Mouse (Mus musculus) heart, postnatal 25 days (tissue): ENCODE data around the gene Gm8653. TPM values are rescaled to one million over a fixed set of nuclear protein-coding genes. Genes with fewer than 3 reads are reported as not detected.
"Not testable (repeated sequence)": the region's sequence is repeated elsewhere in the genome, so short reads cannot be mapped to it uniquely, and the experiment has no call there.

Source experiments
- DNase-seq: peaks from one replicate; pipeline ENCODE4 v3.0.0; 2022; ENCODE audit warnings: low spot score
- intact Hi-C: fragments of 180-260 bp; cut with DNase I; formaldehyde crosslinking; loops from one replicate; pipeline ENCODE4 v1.15.1; 2025
- total RNA-seq, 2 experiments: library from RNA; stranded (reverse); gene quantifications; 2 replicates each; pipeline ENCODE4 v1.2.3; 2021

Gene Gm8653
- not detected for total RNA-seq

- DNase-seq, intact Hi-C loops: not testable (repeated sequence)
Observed at GRCm38 (mm10) chr7:22201164-22201563, at the start of gene Gm8653. Gene Gm8653 (minus strand): TSS chr7:22201264.

- intact Hi-C loops: not testable (repeated sequence)
Observed at GRCm38 (mm10) chr7:22229384-22229783, 28.3 kb upstream of the Gm8653 start, which contains the start of gene Gm8453. Gene Gm8453 (minus strand): TSS chr7:22229484.

GRCm38 (mm10) chr7:22189077-22189476 is 12.0 kb downstream of the Gm8653 start, which contains the start of gene Vmn1r143:
Gene Vmn1r143 (plus strand): TSS chr7:22189377.
- intact Hi-C loops: not testable (repeated sequence)

More at GRCm38 (mm10) chr7:22229384-22229783, 28.3 kb upstream of the Gm8653 start, which contains the start of gene Gm8453:
- DNase-seq: not testable (repeated sequence)

GRCm38 (mm10) chr7:22163935-22164334 is 37.1 kb downstream of the Gm8653 start, which contains the start of gene Vmn1r142:
Gene Vmn1r142 (minus strand): TSS chr7:22164035.
- intact Hi-C loops, DNase-seq: not testable (repeated sequence)

More at GRCm38 (mm10) chr7:22189077-22189476, 12.0 kb downstream of the Gm8653 start, which contains the start of gene Vmn1r143:
- DNase-seq: not testable (repeated sequence)

Other genes with a start within 250 kb of the Gm8653 start
- gene Vmn1r137, start 206.7 kb downstream of the Gm8653 start, total RNA-seq: not detected
- gene Vmn1r138, start 172.4 kb downstream of the Gm8653 start, total RNA-seq: not detected
- not detected for gene Gm6176, start 145.0 kb downstream of the Gm8653 start, total RNA-seq
- gene Vmn1r139, start 132.2 kb downstream of the Gm8653 start, total RNA-seq: not detected
- not detected for gene Gm16451, start 83.0 kb downstream of the Gm8653 start, total RNA-seq
- not detected for gene Gm10666, start 66.5 kb downstream of the Gm8653 start, total RNA-seq
- gene Vmn1r142, start 37.2 kb downstream of the Gm8653 start, total RNA-seq: not detected
- gene Vmn1r143, start 11.9 kb downstream of the Gm8653 start, total RNA-seq: not detected
- gene Gm8453, start 28.2 kb upstream of the Gm8653 start, total RNA-seq: not detected
- not detected for gene Gm4187, start 128.5 kb upstream of the Gm8653 start, total RNA-seq
- not detected for gene Gm8660, start 169.8 kb upstream of the Gm8653 start, total RNA-seq
- not detected for gene Vmn1r148, start 212.3 kb upstream of the Gm8653 start, total RNA-seq
- gene Vmn1r149, start 237.0 kb upstream of the Gm8653 start, total RNA-seq: not detected